Mouse (Mus musculus) hindbrain, postnatal 0 days (tissue): Measurements from ENCODE around the gene Ccno. TPM values are rescaled to one million over a fixed set of nuclear protein-coding genes. Genes with fewer than 3 reads are reported as not detected.

ENCODE experiments used
- ATAC-seq: fragments of 200-750 bp; cut with Nextera tagmentation; 2 replicates; pipeline ENCODE4 v1.8.0; 2017; ENCODE audit warnings: mild to moderate bottlenecking, moderate TSS enrichment, moderate library complexity
- DNase-seq: peaks from one replicate; pipeline ENCODE4 v3.0.0-alpha.2; 2015; ENCODE audit warnings: low spot score
- H3K27ac ChIP-seq: fragments of 300-500 bp; sonication (generic); 2 replicates; pipeline ENCODE4 v1.5.1; 2014; ENCODE audit warnings: mild to moderate bottlenecking
- H3K27me3 ChIP-seq: fragments of 300-500 bp; sonication (generic); 2 replicates; pipeline ENCODE4 v1.6.1; 2014; ENCODE audit warnings: low read length, mixed read lengths; ENCODE audit not compliant: insufficient read depth
- H3K36me3 ChIP-seq: fragments of 300-500 bp; sonication (generic); 2 replicates; pipeline ENCODE4 v1.6.1; 2014; ENCODE audit warnings: low read length, mixed read lengths; ENCODE audit not compliant: insufficient read depth
- H3K4me1 ChIP-seq: fragments of 300-500 bp; sonication (generic); 2 replicates; pipeline ENCODE4 v1.6.1; 2014; ENCODE audit warnings: antibody characterized with exemption, low read length, mixed read lengths; ENCODE audit not compliant: insufficient read depth
- H3K4me2 ChIP-seq: fragments of 300-500 bp; sonication (generic); 2 replicates; pipeline ENCODE4 v1.6.1; 2014; ENCODE audit warnings: low read depth, mild to moderate bottlenecking, low read length, moderate library complexity, mixed read lengths
- H3K4me3 ChIP-seq: fragments of 300-500 bp; sonication (generic); 2 replicates; pipeline ENCODE4 v1.5.1; 2014; ENCODE audit warnings: low read length
- H3K9ac ChIP-seq: fragments of 300-500 bp; sonication (generic); replicated peaks from 2 replicates; pipeline ENCODE4 v1.6.1; 2014; ENCODE audit warnings: mild to moderate bottlenecking, low read length, moderate library complexity, mixed read lengths
- H3K9me3 ChIP-seq: fragments of 300-500 bp; sonication (generic); 2 replicates; pipeline ENCODE4 v1.6.1; 2016; ENCODE audit warnings: low read length, mixed read lengths
- CTCF ChIP-seq: IDR thresholded peaks from 2 replicates; pipeline ENCODE4 v1.5.1; 2016; ENCODE audit warnings: antibody characterized with exemption, control low read depth, low read depth
- WGBS: fragments of 180-500 bp; shearing (Covaris S2); extraction: QIAGEN DNeasy Blood & Tissue Kit; methylation state at CpG from one replicate; pipeline ENCODE4 v1.1.7; 2014; 5-methylcytosine and 5-hydroxymethylcytosine counted together
- polyA plus RNA-seq: library from polyadenylated mRNA; unstranded; fragments of >200 nt; fragmentation: Nextera tagmentation; extraction: Ambion mirVana; gene quantifications from 2 replicates; pipeline ENCODE4 v1.2.1, GENCODE M21; 2015
- total RNA-seq: library from RNA; depleted of rRNA; stranded (reverse); fragments of >200 nt; gene quantifications from 2 replicates; pipeline ENCODE4 v1.2.3, GENCODE M21; 2014

Ccno gene
- total and polyA plus RNA-seq, 2 experiments from 2014 or later: 1.7 to 2.7 TPM

GRCm38 (mm10) chr13:113022467-113022866 is 34.9 kb downstream of the Ccno start:
- ATAC-seq (no peak), DNase-seq (no peak)
- TF ChIP-seq CTCF: no peak
- H3K4me1 ChIP-seq: no peaks in the 10 kb centered on the region
- H3K36me3 ChIP-seq: no peaks in the 10 kb centered on the region
- no peak overlapping the region for H3K9ac ChIP-seq
- 73% methylated on average over 8 of the region's 8 CpGs for whole genome bisulfite sequencing
- no peak overlapping the region for H3K4me2 ChIP-seq
- no peaks in the 10 kb centered on the region for H3K27me3 ChIP-seq
- no peak overlapping the region for H3K4me3 ChIP-seq
- H3K27ac ChIP-seq: no peak overlapping the region
- H3K9me3 ChIP-seq: no peaks in the 10 kb centered on the region

GRCm38 (mm10) chr13:113023274-113024143 is 35.9 kb downstream of the Ccno start:
- no peaks in the 10 kb centered on the region for H3K4me1 ChIP-seq
- no peaks in the 10 kb centered on the region for H3K9me3 ChIP-seq
- ATAC-seq (no peak), DNase-seq (no peak)
- H3K36me3 ChIP-seq: no peaks in the 10 kb centered on the region
- 86% methylated on average over 17 of the region's 17 CpGs for WGBS
- no peak overlapping the region for H3K4me2 ChIP-seq
- H3K4me3 ChIP-seq: no peak overlapping the region
- no peak for TF ChIP-seq CTCF
- no peak overlapping the region for H3K9ac ChIP-seq
- H3K27me3 ChIP-seq: no peaks in the 10 kb centered on the region
- H3K27ac ChIP-seq: no peak overlapping the region

DNA sequence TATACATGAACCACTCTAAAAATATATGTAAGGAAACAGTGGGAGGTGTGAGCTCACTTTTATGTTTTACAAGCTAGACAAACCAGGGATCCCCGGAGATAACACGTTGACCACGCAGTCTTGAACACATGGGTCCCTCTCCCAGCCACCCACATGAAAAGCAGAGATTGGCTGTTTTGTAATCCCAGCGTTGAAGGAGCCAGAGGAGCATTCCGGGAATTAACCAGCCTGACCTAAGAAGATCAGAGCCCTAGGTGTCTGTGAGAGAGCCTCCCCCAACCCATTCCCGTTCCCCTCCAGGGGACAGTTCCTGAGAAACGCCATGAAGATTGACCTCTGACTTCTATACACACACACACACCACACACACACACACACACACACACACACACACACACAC is 43.7 kb downstream of the Ccno start:
- Histone ChIP-seq H3K27me3 (no peaks in the 10 kb centered on the region), H3K9ac (peak overlapping the region; percentile 63; the same call in 1 of the 2 replicates), H3K4me3 (peak overlapping the region; percentile 59), H3K4me2 (peak overlapping the region; percentile 87), H3K36me3 (no peaks in the 10 kb centered on the region), H3K27ac (no peak overlapping the region), H3K4me1 (0 out of 2 replicates have a peak, but pooled peaks cover 7% of the 10 kb centered on the region), H3K9me3 (no peaks in the 10 kb centered on the region)
- TF ChIP-seq CTCF: no peak
- DNase-seq: no peak
- under 1% methylated on average over 7 of the region's 7 CpGs for WGBS
- peak; percentile 18; the same call in 1 of the 2 replicates for ATAC-seq

DNA sequence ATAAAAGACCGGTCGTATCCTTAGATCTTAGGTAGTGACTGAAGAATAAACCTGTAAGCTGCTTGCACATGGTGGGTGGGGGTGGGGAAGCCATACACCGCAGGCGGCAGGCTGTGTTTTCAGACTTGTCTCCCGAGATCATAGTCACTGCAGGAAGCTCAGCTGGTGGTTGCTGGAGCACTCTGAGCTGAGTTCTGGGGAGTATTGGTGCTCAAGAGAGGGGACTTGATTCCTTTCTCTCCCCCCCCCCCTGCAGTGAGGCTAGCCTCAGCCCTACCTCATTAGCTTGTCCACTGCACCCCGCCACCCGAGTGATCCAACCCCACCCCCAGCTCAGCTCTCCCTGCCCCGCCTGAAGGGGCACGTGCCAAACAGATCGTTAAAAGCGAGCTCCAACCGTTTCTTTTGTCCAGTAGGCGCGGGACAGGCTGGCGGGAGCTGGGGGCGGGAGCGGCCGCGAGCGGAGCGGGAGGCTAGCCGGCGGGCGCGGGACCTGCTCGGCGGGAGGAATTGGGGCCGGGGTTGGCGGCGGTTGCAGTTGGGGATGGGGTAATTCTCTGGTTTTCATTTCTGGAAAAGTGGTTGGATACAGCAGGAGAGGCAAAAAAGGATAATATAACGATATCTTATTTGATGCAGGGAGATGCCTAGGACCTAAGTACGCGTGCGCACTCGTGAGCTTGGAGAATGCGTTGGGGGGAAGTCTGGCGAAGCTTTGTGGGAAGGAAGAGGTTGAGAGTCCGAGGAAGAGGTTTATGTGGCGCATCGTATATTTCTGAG is 44.4 kb downstream of the Ccno start:
- Histone ChIP-seq H3K9me3 (no peaks in the 10 kb centered on the region), H3K36me3 (no peaks in the 10 kb centered on the region), H3K9ac (peak overlapping the region; percentile 63), H3K4me3 (peak overlapping the region; percentile 59), H3K4me2 (peak overlapping the region; percentile 87), H3K4me1 (0 out of 2 replicates have a peak, but pooled peaks cover 7% of the 10 kb centered on the region), H3K27me3 (no peaks in the 10 kb centered on the region), H3K27ac (peak overlapping the region; percentile 65)
- ATAC-seq (peak; percentile 70), DNase-seq (peak; percentile 81)
- no peak for TF ChIP-seq CTCF
- WGBS: under 1% methylated on average over 40 of the region's 40 CpGs

GRCm38 (mm10) chr13:113032831-113033230 is 45.2 kb downstream of the Ccno start:
- TF ChIP-seq CTCF: no peak
- Histone ChIP-seq H3K36me3 (no peaks in the 10 kb centered on the region), H3K4me1 (0 out of 2 replicates have a peak, but pooled peaks cover 7% of the 10 kb centered on the region), H3K9ac (no peak overlapping the region), H3K4me2 (no peak overlapping the region), H3K27ac (no peak overlapping the region), H3K4me3 (no peak overlapping the region), H3K9me3 (no peaks in the 10 kb centered on the region), H3K27me3 (no peaks in the 10 kb centered on the region)
- no peak for ATAC-seq
- no peak for DNase-seq

GRCm38 (mm10) chr13:113034271-113034886 is 46.8 kb downstream of the Ccno start:
- ATAC-seq (no peak), DNase-seq (peak; percentile 57)
- Histone ChIP-seq H3K9ac (peak overlapping the region; percentile 47; the same call in 1 of the 2 replicates), H3K36me3 (no peaks in the 10 kb centered on the region), H3K4me3 (peak overlapping the region; percentile 48), H3K4me1 (0 out of 2 replicates have a peak, but pooled peaks cover 7% of the 10 kb centered on the region), H3K9me3 (no peaks in the 10 kb centered on the region), H3K27me3 (no peaks in the 10 kb centered on the region), H3K4me2 (peak overlapping the region; percentile 85), H3K27ac (no peak overlapping the region)
- no peak for TF ChIP-seq CTCF
- 3% methylated on average over 11 of the region's 11 CpGs for WGBS
